26 mouse cellular contexts compared by ENCODE assay signal in the genomic region with DNA sequence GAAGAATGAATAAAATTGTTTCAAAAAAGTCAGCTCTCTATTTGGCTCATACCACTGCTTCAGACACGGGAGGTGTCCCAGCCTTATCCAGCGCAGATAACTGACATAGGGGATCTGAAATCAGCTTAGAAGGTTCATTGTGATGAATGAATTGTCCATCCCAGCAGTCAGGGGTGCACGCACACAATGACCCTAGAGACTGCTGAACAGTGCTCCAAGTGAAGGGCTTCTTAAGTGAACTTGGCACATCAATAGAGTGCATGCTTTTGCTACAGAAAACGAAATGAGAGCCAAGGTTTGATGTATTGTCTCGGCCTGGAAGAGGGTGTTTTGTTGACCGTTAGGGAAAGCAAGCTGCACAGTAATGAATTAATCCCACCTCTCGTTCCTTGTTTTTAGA.
"Had no signal": no experiment of that assay in that cellular context is flagged by ENCODE, and none has a peak within 500 bp of the region (broad histone marks: within the 10 kb centered on the region; RNA-seq: fewer than 3 reads in every experiment).

No protein-coding gene starts in this region.

- H3K4me2 ChIP-seq: heart, embryonic 11.5 days; heart, embryonic 13.5 days; heart, embryonic 15.5 days; hindbrain, embryonic 13.5 days; hindbrain, embryonic 15.5 days; kidney, embryonic 15.5 days; limb, embryonic 13.5 days; limb, embryonic 15.5 days; liver, embryonic 12.5 days had no signal

- H3K9ac ChIP-seq: heart, embryonic 13.5 days; heart, embryonic 15.5 days; hindbrain, embryonic 13.5 days; hindbrain, embryonic 15.5 days; kidney, embryonic 15.5 days; limb, embryonic 13.5 days; limb, embryonic 15.5 days; liver, embryonic 12.5 days; liver, embryonic 14.5 days had no signal

- H3K27ac ChIP-seq: heart, embryonic 13.5 days; heart, embryonic 15.5 days; hindbrain, embryonic 13.5 days; hindbrain, embryonic 15.5 days; hindbrain, postnatal 0 days; kidney, embryonic 15.5 days; kidney, postnatal 0 days; limb, embryonic 13.5 days; limb, embryonic 15.5 days; liver, embryonic 12.5 days; liver, embryonic 14.5 days had no signal

- H3K9me3 ChIP-seq: heart, embryonic 13.5 days; heart, embryonic 15.5 days; hindbrain, embryonic 13.5 days; hindbrain, embryonic 15.5 days; kidney, embryonic 15.5 days; limb, embryonic 13.5 days; limb, embryonic 15.5 days; liver, embryonic 12.5 days had no signal

- H3K36me3 ChIP-seq: heart, embryonic 13.5 days; heart, embryonic 15.5 days; hindbrain, embryonic 13.5 days; hindbrain, embryonic 15.5 days; kidney, embryonic 15.5 days; limb, embryonic 13.5 days; limb, embryonic 15.5 days; liver, embryonic 12.5 days had no signal

- DNase-seq: gastrocnemius, postnatal 14 days; gastrocnemius, postnatal 36 days; heart, adult 18-20 months; heart, postnatal 14 days; heart, postnatal 36 days; kidney, adult 11 months; kidney, adult 2 months; kidney, adult 9 months; kidney, postnatal 14 days; kidney, postnatal 36 days; layer of hippocampus, adult 9-11 months; layer of hippocampus, postnatal 36 days; left cerebral cortex, postnatal 4 days had no signal

- H3K4me3 ChIP-seq: heart, embryonic 13.5 days; heart, embryonic 15.5 days; hindbrain, embryonic 13.5 days; hindbrain, embryonic 15.5 days; kidney, embryonic 15.5 days; limb, embryonic 13.5 days; limb, embryonic 15.5 days; liver, embryonic 12.5 days had no signal

- H3K4me1 ChIP-seq: heart, embryonic 15.5 days; hindbrain, embryonic 13.5 days; hindbrain, embryonic 15.5 days; limb, embryonic 13.5 days; limb, embryonic 15.5 days; liver, embryonic 12.5 days had no signal

- ATAC-seq: hindbrain, postnatal 0 days; intestine, embryonic 16.5 days; liver, embryonic 12.5 days had no signal

- H3K27me3 ChIP-seq: heart, embryonic 13.5 days; heart, embryonic 15.5 days; hindbrain, embryonic 13.5 days; hindbrain, embryonic 15.5 days; kidney, embryonic 15.5 days; limb, embryonic 13.5 days; limb, embryonic 15.5 days; liver, embryonic 12.5 days had no signal
